Mouse (Mus musculus): Measurements from ENCODE around the gene Xlr3c. TPM values are rescaled to one million over a fixed set of nuclear protein-coding genes. Genes with fewer than 3 reads are reported as not detected.
"Not testable (repeated sequence)": the region's sequence is repeated elsewhere in the genome, so short reads cannot be mapped to it uniquely, and the experiment has no call there.

Gene Xlr3c
- total RNA-seq (2021) = not detected
- long read RNA-seq, experiment 1 = 0 reads
- long read RNA-seq, experiment 2 = 0 reads

- not testable (repeated sequence) for DNase-seq
These were observed at the start of gene Xlr3c for GRCm38 (mm10) chrX:73265270-73265669. Xlr3c (minus strand) TSS chrX:73265390.

- peak; percentile 12 to 56 for DNase-seq
These were observed 47.3 kb upstream of the Xlr3c start for GRCm38 (mm10) chrX:73312522-73312921.

- not testable (repeated sequence) for DNase-seq
These were observed 30.6 kb upstream of the Xlr3c start for GRCm38 (mm10) chrX:73295745-73296144.

- DNase-seq = not testable (repeated sequence)
These were observed 27.7 kb upstream of the Xlr3c start, which contains the start of the genes Xlr5a and Xlr5c for GRCm38 (mm10) chrX:73292876-73293275. Xlr5a (minus strand) TSS chrX:73292976. Xlr5c (minus strand) TSS chrX:73292976.

DNA sequence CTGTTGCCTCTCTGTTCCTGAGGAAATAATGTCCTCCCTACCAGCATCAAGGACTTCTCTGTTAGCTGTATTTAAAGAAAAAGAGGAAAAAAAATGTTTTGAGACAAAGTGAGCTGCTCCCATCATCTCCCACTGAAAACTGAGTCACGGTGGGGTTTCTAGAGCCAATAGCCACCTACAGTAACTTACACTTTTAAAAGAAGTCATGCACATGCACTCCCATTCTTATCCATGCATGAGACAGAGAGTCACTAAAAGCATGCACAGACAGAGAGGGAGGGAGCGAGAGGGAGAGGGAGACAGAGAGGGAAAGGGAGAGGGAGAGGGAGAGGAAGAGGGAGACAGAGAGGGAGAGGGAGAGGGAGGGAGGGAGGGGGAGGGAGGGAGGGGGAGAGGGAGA, 2.8 kb downstream of the Xlr3c start:
- DNase-seq = not testable (repeated sequence)

DNA sequence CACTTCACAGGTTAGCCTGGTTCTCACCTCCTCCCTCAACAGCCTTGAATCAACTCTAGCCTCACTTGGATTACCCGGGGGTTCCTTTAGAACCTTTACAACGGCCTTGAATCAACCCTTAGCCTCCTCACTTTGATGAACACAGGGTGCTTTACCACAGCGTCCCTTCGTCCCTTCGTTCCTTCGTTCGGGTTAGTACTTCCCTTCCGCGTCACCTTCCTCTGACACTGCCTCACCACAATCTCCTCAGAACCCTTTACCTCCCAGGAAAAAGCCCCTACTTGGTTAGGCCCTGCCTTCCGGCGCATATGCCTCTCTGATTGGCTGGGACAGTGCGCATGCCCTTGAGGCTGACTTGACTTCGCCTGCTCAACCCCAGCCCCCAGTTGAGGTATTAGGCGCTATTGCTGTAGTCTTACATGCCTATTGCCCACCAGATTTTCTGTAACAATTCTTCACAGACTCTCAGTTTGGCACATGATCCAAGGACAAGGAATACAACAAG, 22.3 kb downstream of the Xlr3c start, which contains the start of gene Xlr4c:
Gene Xlr4c (minus strand): TSS at position 310 of the 505 bp plus-strand sequence.
- DNase-seq = not testable (repeated sequence)

DNA sequence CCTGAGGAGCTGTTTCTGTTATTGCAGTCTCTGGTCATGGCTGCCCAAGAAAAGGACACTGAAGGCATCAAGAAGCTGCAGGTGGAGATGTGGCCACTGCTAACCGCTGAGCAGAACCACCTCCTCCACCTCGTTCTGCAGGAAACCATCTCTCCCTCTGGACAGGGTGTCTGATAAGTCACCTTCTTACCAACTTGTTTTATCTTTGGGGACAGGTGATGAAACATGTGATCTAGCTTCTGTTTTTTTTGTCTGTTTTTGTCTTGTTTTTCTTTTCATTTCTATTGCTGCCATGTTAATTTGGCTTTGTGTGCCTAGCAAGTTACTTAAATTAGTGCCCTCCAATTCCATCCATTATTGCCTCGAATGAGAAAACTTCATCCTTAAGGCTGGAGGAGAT, 35.9 kb downstream of the Xlr3c start:
- DNase-seq = no peak

- peak; percentile 53 to 57 for DNase-seq
These were observed 36.5 kb downstream of the Xlr3c start for GRCm38 (mm10) chrX:73228606-73229214.

DNA sequence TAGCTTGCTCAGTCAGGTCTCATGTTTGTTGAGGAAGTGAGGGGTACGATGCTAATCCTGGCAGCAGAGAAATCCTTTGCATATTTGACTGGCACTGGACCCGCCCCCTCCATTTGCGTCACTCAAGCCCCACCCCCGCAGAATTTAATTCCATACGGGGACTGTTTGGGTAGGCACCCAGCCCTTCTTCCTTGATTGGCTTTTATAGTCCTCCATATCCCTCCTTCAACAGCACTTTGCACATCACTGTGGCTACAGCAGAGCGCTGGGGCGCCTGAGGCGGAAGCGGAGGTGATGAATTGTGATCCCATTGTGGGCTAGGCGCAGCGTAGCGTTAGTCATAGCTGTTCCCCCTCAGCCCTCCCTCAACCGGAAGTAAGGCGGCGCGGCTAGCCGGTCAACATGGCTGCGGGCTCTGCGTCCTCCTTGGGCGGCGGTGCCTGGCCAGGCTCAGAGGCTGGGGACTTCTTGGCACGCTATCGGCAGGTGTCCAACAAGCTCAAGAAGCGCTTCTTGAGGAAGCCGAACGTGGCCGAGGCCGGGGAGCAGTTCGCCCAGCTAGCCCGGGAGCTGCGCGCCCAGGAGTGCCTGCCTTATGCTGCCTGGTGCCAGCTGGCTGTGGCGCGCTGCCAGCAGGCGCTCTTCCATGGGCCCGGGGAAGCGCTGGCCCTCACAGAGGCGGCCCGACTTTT, 37.1 kb downstream of the Xlr3c start, which contains the start of gene F8a:
Gene F8a (plus strand): TSS at position 378 of the 692 bp plus-strand sequence.
- peak; percentile 84 to 89 for DNase-seq

DNA sequence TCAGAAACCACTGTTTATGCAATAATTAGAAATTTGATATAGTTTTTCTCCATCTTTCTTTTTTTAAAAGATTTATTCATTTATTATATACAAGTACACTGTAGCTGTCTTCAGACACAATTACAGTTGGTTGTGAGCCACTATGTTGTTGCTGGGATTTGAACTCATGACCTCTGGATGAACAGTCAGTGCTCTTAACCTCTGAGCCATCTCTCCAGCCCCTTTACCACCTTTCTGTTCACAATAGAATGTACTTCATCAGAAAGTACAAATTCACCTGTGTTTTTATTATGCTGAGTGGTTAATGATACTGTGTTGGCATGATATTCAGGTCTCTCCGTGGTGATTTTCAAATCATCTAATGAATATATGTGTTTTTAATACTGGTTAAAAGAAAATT, 39.8 kb downstream of the Xlr3c start:
- DNase-seq = no peak

- not testable (repeated sequence) for DNase-seq
These were observed 51.2 kb downstream of the Xlr3c start, which contains the start of gene Xlr4b for GRCm38 (mm10) chrX:73213819-73214564. Xlr4b (plus strand) TSS chrX:73214333.

Other genes starting within 250 kb of the Xlr3c start
- gene Pnma5, start 228.3 kb downstream of the Xlr3c start, total RNA-seq (2021) = not detected
- not detected for gene Pnma3, start 200.6 kb downstream of the Xlr3c start, total RNA-seq (2021)
- 1 to 10 TPM in 1 of 2 experiments, under 1 TPM in 1; 0.45 to 1.9 TPM for gene Xlr4a, start 182.9 kb downstream of the Xlr3c start, total RNA-seq (2021)
- gene Xlr3a, start 168.3 kb downstream of the Xlr3c start, total RNA-seq (2021) = under 1 TPM; 0.47 to 0.62 TPM
- not detected for gene Gm14685, start 148.3 kb downstream of the Xlr3c start, total RNA-seq (2021)
- not detected for gene Xlr5b, start 116.6 kb downstream of the Xlr3c start, total RNA-seq (2021)
- not detected for gene DXBay18, start 115.9 kb downstream of the Xlr3c start, total RNA-seq (2021)
- gene Spin2d, start 88.4 kb downstream of the Xlr3c start, total RNA-seq (2021) = not detected
- gene Xlr3b, start 73.2 kb downstream of the Xlr3c start, total RNA-seq (2021) = 1 to 10 TPM in 1 of 2 experiments, under 1 TPM in 1; 0.75 to 1.2 TPM
- gene Xlr4b, start 51.1 kb downstream of the Xlr3c start, total RNA-seq (2021) = 1 to 10 TPM in 1 of 2 experiments, under 1 TPM in 1; 0.67 to 1.1 TPM
- gene F8a, start 37.1 kb downstream of the Xlr3c start, total RNA-seq (2021) = 1 to 10 TPM; 6.6 to 7.2 TPM
- gene Xlr4c, start 22.3 kb downstream of the Xlr3c start, total RNA-seq (2021) = not detected
- gene Xlr5a, start 27.6 kb upstream of the Xlr3c start, total RNA-seq (2021) = not detected
- gene Xlr5c, start 27.6 kb upstream of the Xlr3c start, total RNA-seq (2021) = not detected
- not detected for gene Gm45015, start 71.5 kb upstream of the Xlr3c start, total RNA-seq (2021)
- gene Zfp275, start 77.2 kb upstream of the Xlr3c start, total RNA-seq (2021) = 1 to 10 TPM; 5.6 to 6.6 TPM
- not detected for gene Gm18336, start 133.3 kb upstream of the Xlr3c start, total RNA-seq (2021)
- gene Zfp92, start 145.7 kb upstream of the Xlr3c start, total RNA-seq (2021) = not detected
- not detected for gene Trex2, start 170.0 kb upstream of the Xlr3c start, total RNA-seq (2021)
- 1 to 10 TPM; 6.2 to 9.1 TPM for gene Haus7, start 193.7 kb upstream of the Xlr3c start, total RNA-seq (2021)
- 100 to 1,000 TPM; 174 to 186 TPM for gene Bgn, start 218.2 kb upstream of the Xlr3c start, total RNA-seq (2021)
- under 1 TPM; 0.17 to 0.28 TPM for gene Atp2b3, start 237.7 kb upstream of the Xlr3c start, total RNA-seq (2021)

Data from heart, adult 18-20 months (tissue).